Mouse (Mus musculus): Measurements from ENCODE around the gene Trmo. TPM values are rescaled to one million over a fixed set of nuclear protein-coding genes. Genes with fewer than 3 reads are reported as not detected.
A peak's percentile ranks its signal among the peaks of the same experiment; 100 is the strongest.

The Trmo gene
- polyA plus RNA-seq, 1 experiment from 2014 or later, result 11.4 TPM

DNA sequence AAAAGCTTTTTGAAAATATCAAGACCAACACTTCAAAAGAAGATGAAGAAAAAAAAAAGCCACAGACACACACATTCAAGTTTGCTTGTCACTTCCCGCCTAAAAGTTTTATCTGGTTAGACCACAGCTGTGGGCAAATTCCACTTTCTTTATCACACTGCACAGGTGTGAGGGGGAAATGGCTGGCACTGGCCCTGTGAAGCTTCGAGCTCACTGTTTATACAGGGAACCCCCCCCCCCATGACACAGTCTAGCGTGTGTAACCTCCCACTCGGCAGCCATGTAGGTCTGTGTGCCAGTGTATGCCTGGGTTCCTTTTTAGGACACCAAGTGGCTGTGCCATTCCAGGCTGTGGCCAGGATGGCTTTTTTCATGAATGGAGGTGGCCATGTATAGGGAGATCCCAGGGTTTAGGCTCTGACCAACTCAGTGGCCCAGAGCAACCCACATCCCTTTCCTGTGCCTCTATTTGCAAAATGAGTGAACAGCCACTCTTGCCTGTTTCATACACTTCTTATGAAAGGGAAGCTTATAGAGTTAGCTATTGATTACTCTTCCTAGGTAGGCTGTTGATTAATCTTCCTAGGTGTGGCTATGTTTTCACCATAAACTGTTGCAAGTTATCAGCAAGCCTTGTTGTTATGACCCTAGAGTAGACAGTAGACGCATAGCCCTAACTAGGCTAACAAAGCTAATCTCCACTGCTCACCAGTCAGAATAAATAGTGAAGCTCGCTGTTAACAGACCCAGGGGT lies 15.0 kb upstream of the Trmo start:
- H3K9ac ChIP-seq, result no peak overlapping the region
- WGBS, result 77% methylated on average over 6 of the region's 6 CpGs
- no peak for ATAC-seq

GRCm38 (mm10) chr4:46398839-46399238 lies 9.6 kb upstream of the Trmo start:
- 85% methylated on average over 4 of the region's 4 CpGs for WGBS

More for the DNA sequence above, 15.0 kb upstream of the Trmo start:
- Histone ChIP-seq H3K27me3 (no peaks in the 10 kb centered on the region), H3K36me3 (ENCODE audit: poor library complexity, severe bottlenecking) (no peaks in the 10 kb centered on the region), H3K4me1 (no peaks in the 10 kb centered on the region), H3K4me3 (no peak overlapping the region), H3K9me3 (replicated peaks) (peaks cover 5% of the 10 kb centered on the region; the same call in 1 of the 2 replicates), H3K27ac (no peak overlapping the region), H3K4me2 (no peak overlapping the region)

DNA sequence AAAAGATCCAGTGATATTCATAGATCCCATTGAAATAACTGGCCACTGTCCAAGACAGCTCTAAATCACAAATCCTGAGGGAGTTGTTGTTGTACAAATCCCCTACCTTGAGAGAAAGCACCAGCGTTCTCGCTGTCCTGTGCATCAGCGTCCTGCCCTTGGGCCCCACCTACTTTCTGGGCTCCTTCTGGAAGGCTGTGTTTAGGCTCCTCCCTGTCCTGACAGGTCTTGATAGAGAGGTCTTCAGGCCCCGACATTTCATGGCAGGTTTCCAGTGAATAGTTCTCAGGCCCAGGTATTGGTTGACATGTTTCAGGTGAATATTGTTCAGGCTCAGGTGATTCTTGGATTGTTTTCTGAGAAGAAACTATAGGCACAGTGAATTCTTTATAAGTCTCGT lies 6.5 kb upstream of the Trmo start:
- no peaks in the 10 kb centered on the region for H3K4me1 ChIP-seq
- H3K27me3 ChIP-seq, result peaks cover 3% of the 10 kb centered on the region; the same call in 1 of the 2 replicates
- H3K9me3 ChIP-seq (replicated peaks), result peaks cover 5% of the 10 kb centered on the region; the same call in 1 of the 2 replicates
- no peak overlapping the region for H3K27ac ChIP-seq
- no peak overlapping the region for H3K4me3 ChIP-seq
- no peak overlapping the region for H3K4me2 ChIP-seq
- 34% methylated on average over 5 of the region's 5 CpGs for WGBS
- H3K36me3 ChIP-seq (ENCODE audit: poor library complexity, severe bottlenecking), result no peaks in the 10 kb centered on the region
- no peak for ATAC-seq
- no peak overlapping the region for H3K9ac ChIP-seq

More at GRCm38 (mm10) chr4:46398839-46399238, 9.6 kb upstream of the Trmo start:
- Histone ChIP-seq H3K27me3 (no peaks in the 10 kb centered on the region), H3K36me3 (ENCODE audit: poor library complexity, severe bottlenecking) (no peaks in the 10 kb centered on the region), H3K4me2 (no peak overlapping the region), H3K4me1 (no peaks in the 10 kb centered on the region), H3K4me3 (no peak overlapping the region), H3K9me3 (replicated peaks) (peaks cover 5% of the 10 kb centered on the region; the same call in 1 of the 2 replicates), H3K27ac (no peak overlapping the region), H3K9ac (no peak overlapping the region)
- ATAC-seq, result no peak

- H3K9ac ChIP-seq, result no peak overlapping the region
- H3K27ac ChIP-seq, result no peak overlapping the region
- H3K4me2 ChIP-seq, result no peak overlapping the region
- H3K4me1 ChIP-seq, result 0 out of 2 replicates have a peak, but pooled peaks cover 5% of the 10 kb centered on the region
- no peak for ATAC-seq
- 82% methylated on average over 2 of the region's 2 CpGs for WGBS
- H3K9me3 ChIP-seq (replicated peaks), result no peaks in the 10 kb centered on the region
- H3K4me3 ChIP-seq, result no peak overlapping the region
- H3K36me3 ChIP-seq (ENCODE audit: poor library complexity, severe bottlenecking), result no peaks in the 10 kb centered on the region
- H3K27me3 ChIP-seq, result peaks cover 3% of the 10 kb centered on the region; the same call in 1 of the 2 replicates
Observed at GRCm38 (mm10) chr4:46394388-46394787, 5.2 kb upstream of the Trmo start.

DNA sequence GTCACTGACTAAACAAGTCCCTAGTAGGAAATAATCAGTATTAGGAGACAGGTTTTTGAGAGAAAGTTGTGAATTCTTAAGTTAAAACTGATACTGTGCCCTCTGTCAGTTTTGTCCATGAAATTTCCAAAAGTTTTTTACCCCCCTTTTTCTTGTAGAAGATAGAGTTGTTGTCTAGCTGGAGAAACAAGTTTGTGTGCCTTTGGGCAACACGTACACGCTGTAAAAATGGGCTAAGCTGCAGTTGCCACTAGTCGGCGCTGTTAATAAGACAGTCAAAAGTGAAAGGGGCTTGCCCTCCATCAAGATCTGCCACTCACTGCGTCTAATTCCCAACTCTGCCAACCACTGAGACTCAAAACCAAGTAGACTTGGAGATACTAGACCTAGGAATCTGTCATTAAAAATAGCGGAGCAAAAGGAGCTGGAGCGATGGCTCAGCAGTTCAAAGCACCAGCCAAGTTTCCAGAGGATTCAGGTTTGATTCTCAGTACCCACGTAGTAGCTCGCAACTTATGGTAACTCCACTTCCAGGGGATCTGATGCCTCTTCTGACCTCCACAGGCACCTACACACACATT lies 1.2 kb upstream of the Trmo start:
- Histone ChIP-seq H3K9me3 (replicated peaks) (no peaks in the 10 kb centered on the region), H3K36me3 (ENCODE audit: poor library complexity, severe bottlenecking) (peaks cover 12% of the 10 kb centered on the region), H3K27me3 (peaks cover 3% of the 10 kb centered on the region; the same call in 1 of the 2 replicates), H3K4me2 (peak overlapping the region; percentile 67), H3K4me3 (peak overlapping the region; percentile 57; the same call in 1 of the 2 replicates), H3K4me1 (0 out of 2 replicates have a peak, but pooled peaks cover 12% of the 10 kb centered on the region), H3K9ac (no peak overlapping the region), H3K27ac (no peak overlapping the region)
- no peak for ATAC-seq
- WGBS, result 24% methylated on average over 9 of the region's 9 CpGs

DNA sequence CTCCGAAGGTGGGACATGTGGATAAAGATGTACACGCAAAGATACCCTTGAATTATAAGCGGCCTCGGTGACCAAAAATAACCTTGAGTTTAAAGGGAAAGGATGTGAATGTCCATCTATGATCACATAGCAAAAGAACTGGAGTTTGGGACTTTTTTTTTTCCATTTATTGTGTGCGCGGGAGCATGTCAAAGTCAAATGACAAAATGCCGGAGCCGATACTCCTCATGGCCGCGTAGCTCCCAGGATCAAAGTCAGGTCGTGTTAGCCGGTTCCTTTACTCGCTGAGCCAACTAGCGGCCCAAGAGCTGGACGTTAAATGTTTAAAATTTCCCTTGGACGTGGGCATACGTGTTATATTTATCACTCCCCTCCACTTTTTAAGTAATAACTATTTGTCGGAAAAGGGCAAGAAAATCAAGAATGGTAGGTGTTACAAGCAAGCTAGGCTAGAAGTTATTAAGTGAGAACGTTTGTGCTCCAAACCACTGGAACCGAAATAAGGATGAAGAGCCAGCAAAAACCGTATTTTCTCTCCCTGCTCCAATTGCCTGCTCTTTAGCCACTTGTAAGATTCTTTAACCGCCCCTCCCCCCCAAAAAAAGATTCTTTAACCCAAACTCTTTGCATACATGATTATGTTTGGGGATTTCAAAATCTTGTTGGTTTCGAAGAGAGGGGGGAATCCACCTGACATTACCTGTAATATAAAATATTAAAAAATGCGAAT lies 540 bp upstream of the Trmo start:
- H3K9me3 ChIP-seq (replicated peaks), result no peaks in the 10 kb centered on the region
- peak overlapping the region; percentile 79 for H3K9ac ChIP-seq

DNA sequence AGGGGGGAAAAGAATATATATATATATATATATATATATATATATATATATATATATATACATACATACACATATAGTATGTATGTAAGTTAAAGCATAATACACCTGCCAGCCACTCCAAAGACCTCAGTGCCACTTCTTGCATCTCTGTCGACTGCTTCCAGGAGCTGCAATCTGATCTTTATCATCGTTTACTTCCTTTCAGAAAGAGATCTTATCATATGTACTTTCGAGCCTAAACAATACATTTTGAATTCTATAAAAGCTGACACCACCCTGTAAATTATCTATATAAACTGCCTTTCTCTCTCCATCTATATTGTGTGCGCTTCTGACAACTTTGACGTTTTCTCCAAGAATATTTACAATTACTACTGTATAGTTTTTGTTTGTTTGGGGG lies 681 bp downstream of the Trmo start:
- no peak for ATAC-seq
- Histone ChIP-seq H3K9me3 (replicated peaks) (no peaks in the 10 kb centered on the region), H3K4me2 (peak overlapping the region; percentile 67), H3K4me1 (0 out of 2 replicates have a peak, but pooled peaks cover 12% of the 10 kb centered on the region), H3K9ac (peak overlapping the region; percentile 79; the same call in 1 of the 2 replicates), H3K27ac (no peak overlapping the region), H3K36me3 (ENCODE audit: poor library complexity, severe bottlenecking) (peaks cover 30% of the 10 kb centered on the region), H3K4me3 (peak overlapping the region; percentile 57), H3K27me3 (peaks cover 3% of the 10 kb centered on the region; the same call in 1 of the 2 replicates)
- WGBS, result 44% methylated on average over 5 of the region's 5 CpGs

More for the DNA sequence above, 540 bp upstream of the Trmo start:
- H3K4me2 ChIP-seq, result peak overlapping the region; percentile 67
- 3% methylated on average over 24 of the region's 24 CpGs for WGBS
- no peak for ATAC-seq
- H3K4me3 ChIP-seq, result peak overlapping the region; percentile 57
- 0 out of 2 replicates have a peak, but pooled peaks cover 12% of the 10 kb centered on the region for H3K4me1 ChIP-seq
- H3K27ac ChIP-seq, result peak overlapping the region; percentile 88
- H3K27me3 ChIP-seq, result peaks cover 3% of the 10 kb centered on the region; the same call in 1 of the 2 replicates
- H3K36me3 ChIP-seq (ENCODE audit: poor library complexity, severe bottlenecking), result peaks cover 19% of the 10 kb centered on the region

GRCm38 (mm10) chr4:46374869-46375368 lies 14.3 kb downstream of the Trmo start:
- no peak overlapping the region for H3K27ac ChIP-seq
- peak overlapping the region; percentile 37 for H3K9ac ChIP-seq
- 0 out of 2 replicates have a peak, but pooled peaks cover 6% of the 10 kb centered on the region for H3K27me3 ChIP-seq
- no peaks in the 10 kb centered on the region for H3K9me3 ChIP-seq (replicated peaks)
- peaks cover 11% of the 10 kb centered on the region for H3K4me1 ChIP-seq
- peak overlapping the region; percentile 34 for H3K4me3 ChIP-seq
- ATAC-seq, result peak; percentile 61; the same call in 1 of the 2 replicates
- peak overlapping the region; percentile 60 for H3K4me2 ChIP-seq
- whole genome bisulfite sequencing, result 19% methylated on average over 22 of the region's 22 CpGs
- H3K36me3 ChIP-seq (ENCODE audit: poor library complexity, severe bottlenecking), result peaks cover 42% of the 10 kb centered on the region

- WGBS, result 63% methylated on average over 6 of the region's 6 CpGs
Observed at GRCm38 (mm10) chr4:46374455-46374854, 14.8 kb downstream of the Trmo start.

DNA sequence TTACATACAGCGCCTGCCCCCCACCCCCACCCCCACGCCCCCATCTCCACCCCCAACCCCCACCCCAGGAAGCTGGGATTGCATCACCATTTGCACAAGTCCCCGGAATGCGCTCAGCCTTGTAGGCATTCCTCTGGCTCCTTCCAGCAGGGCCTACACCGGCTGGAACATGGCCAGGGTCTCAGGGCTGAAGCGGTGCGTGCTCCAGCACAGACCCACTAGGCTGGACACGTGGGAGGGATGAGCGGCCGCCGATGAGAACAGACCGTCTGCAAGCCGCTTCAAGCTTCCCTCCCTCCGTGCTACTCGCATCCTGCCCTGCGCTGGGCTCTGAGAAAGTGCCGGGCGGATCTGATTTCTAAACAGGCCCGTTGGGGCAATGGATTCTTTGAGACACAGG lies 18.2 kb downstream of the Trmo start:
- Histone ChIP-seq H3K4me1 (peaks cover 24% of the 10 kb centered on the region), H3K4me3 (peak overlapping the region; percentile 17; the same call in 1 of the 2 replicates), H3K9me3 (replicated peaks) (no peaks in the 10 kb centered on the region), H3K27ac (0 out of 2 replicates have a peak overlapping the region, but pooled peaks have one; percentile 12), H3K9ac (peak overlapping the region; percentile 45; the same call in 1 of the 2 replicates), H3K4me2 (peak overlapping the region; percentile 50), H3K36me3 (ENCODE audit: poor library complexity, severe bottlenecking) (peaks cover 5% of the 10 kb centered on the region; the same call in 1 of the 2 replicates), H3K27me3 (0 out of 2 replicates have a peak, but pooled peaks cover 6% of the 10 kb centered on the region)
- peak; percentile 64; the same call in 1 of the 2 replicates for ATAC-seq
- WGBS, result under 1% methylated on average over 19 of the region's 19 CpGs

More at GRCm38 (mm10) chr4:46374455-46374854, 14.8 kb downstream of the Trmo start:
- H3K36me3 ChIP-seq (ENCODE audit: poor library complexity, severe bottlenecking), result peaks cover 38% of the 10 kb centered on the region
- H3K9ac ChIP-seq, result no peak overlapping the region
- no peak for ATAC-seq
- H3K27me3 ChIP-seq, result 0 out of 2 replicates have a peak, but pooled peaks cover 6% of the 10 kb centered on the region
- 0 out of 2 replicates have a peak overlapping the region, but pooled peaks have one; percentile 34 for H3K4me3 ChIP-seq
- H3K4me2 ChIP-seq, result peak overlapping the region; percentile 60
- no peak overlapping the region for H3K27ac ChIP-seq
- H3K9me3 ChIP-seq (replicated peaks), result no peaks in the 10 kb centered on the region
- peaks cover 11% of the 10 kb centered on the region for H3K4me1 ChIP-seq

- 54% methylated on average over 6 of the region's 6 CpGs for WGBS
- Histone ChIP-seq H3K36me3 (ENCODE audit: poor library complexity, severe bottlenecking) (no peaks in the 10 kb centered on the region), H3K27ac (no peak overlapping the region), H3K4me1 (peaks cover 24% of the 10 kb centered on the region), H3K4me3 (no peak overlapping the region), H3K27me3 (0 out of 2 replicates have a peak, but pooled peaks cover 9% of the 10 kb centered on the region), H3K9ac (no peak overlapping the region), H3K4me2 (no peak overlapping the region), H3K9me3 (replicated peaks) (no peaks in the 10 kb centered on the region)
- no peak for ATAC-seq
Observed at GRCm38 (mm10) chr4:46370406-46370805, 18.8 kb downstream of the Trmo start.

Data from forebrain, embryonic 13.5 days (tissue).